Comparison of ENCODE assay signal across 16 mouse cellular contexts in the genomic region with DNA sequence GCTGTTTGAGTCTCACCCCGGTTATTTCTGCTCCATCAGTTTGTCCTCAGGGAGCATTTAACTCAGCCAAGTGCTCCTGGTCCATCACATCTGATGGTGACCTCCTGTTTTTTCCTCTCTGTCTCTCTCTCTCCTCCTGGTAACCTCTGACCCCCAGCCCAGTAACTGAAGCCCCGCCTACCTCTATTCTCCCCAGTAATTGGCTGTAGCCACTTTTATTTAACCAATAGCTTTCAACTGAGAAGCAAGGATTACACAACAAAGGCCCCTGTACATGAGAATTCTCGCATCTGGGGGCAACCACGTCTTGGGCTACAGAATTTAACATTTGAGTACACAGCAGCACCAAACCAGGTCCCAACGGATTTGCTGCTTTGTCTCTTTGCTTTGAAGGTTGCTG. TPM values are rescaled to one million over a fixed set of nuclear protein-coding genes. Genes with fewer than 3 reads are reported as not detected.
"Had no signal": no experiment of that assay in that cellular context is flagged by ENCODE, and none has a peak within 500 bp of the region (broad histone marks: within the 10 kb centered on the region; RNA-seq: fewer than 3 reads in every experiment).

No protein-coding gene starts in this region.

- H3K9me3 ChIP-seq: kidney, embryonic 15.5 days; liver, embryonic 12.5 days; lung, embryonic 15.5 days; neural tube, embryonic 12.5 days; stomach, embryonic 15.5 days had no signal

- H3K36me3 ChIP-seq: kidney, embryonic 15.5 days; liver, embryonic 12.5 days; lung, embryonic 15.5 days; neural tube, embryonic 12.5 days; stomach, embryonic 15.5 days had no signal

- DNase-seq: kidney, adult 2 months; kidney, postnatal 14 days; layer of hippocampus, postnatal 36 days; left cerebral cortex, postnatal 4 days; lung, postnatal 14 days; midbrain, embryonic 14.5 days; right cerebral cortex, postnatal 14 days; thymus, postnatal 14 days had no signal

- H3K4me1 ChIP-seq: kidney, embryonic 15.5 days; liver, embryonic 12.5 days; neural tube, embryonic 12.5 days; stomach, embryonic 15.5 days had no signal

- H3K4me3 ChIP-seq: kidney, embryonic 15.5 days; liver, embryonic 12.5 days; lung, embryonic 15.5 days; myocyte; neural tube, embryonic 12.5 days; stomach, embryonic 15.5 days had no signal

- H3K27ac ChIP-seq: kidney, embryonic 15.5 days; liver, embryonic 12.5 days; lung, embryonic 15.5 days; neural tube, embryonic 12.5 days; stomach, embryonic 15.5 days had no signal

- H3K9ac ChIP-seq: kidney, embryonic 15.5 days; liver, embryonic 12.5 days; lung, embryonic 15.5 days; neural tube, embryonic 12.5 days; stomach, embryonic 15.5 days had no signal

- ATAC-seq: intestine, embryonic 16.5 days; liver, embryonic 12.5 days had no signal

- H3K27me3 ChIP-seq: kidney, embryonic 15.5 days; liver, embryonic 12.5 days; lung, embryonic 15.5 days; neural tube, embryonic 12.5 days; stomach, embryonic 15.5 days had no signal

- H3K4me2 ChIP-seq: kidney, embryonic 15.5 days; liver, embryonic 12.5 days; lung, embryonic 15.5 days; neural tube, embryonic 12.5 days; stomach, embryonic 15.5 days had no signal

RNA-seq across cellular contexts. Expression of a gene that starts 23.1 kb away (rescaled TPM):
- total RNA-seq: megakaryocyte-erythroid progenitor cell, adult 5-6 weeks had no signal
